11 mouse cellular contexts compared by ENCODE assay signal in the genomic region with DNA sequence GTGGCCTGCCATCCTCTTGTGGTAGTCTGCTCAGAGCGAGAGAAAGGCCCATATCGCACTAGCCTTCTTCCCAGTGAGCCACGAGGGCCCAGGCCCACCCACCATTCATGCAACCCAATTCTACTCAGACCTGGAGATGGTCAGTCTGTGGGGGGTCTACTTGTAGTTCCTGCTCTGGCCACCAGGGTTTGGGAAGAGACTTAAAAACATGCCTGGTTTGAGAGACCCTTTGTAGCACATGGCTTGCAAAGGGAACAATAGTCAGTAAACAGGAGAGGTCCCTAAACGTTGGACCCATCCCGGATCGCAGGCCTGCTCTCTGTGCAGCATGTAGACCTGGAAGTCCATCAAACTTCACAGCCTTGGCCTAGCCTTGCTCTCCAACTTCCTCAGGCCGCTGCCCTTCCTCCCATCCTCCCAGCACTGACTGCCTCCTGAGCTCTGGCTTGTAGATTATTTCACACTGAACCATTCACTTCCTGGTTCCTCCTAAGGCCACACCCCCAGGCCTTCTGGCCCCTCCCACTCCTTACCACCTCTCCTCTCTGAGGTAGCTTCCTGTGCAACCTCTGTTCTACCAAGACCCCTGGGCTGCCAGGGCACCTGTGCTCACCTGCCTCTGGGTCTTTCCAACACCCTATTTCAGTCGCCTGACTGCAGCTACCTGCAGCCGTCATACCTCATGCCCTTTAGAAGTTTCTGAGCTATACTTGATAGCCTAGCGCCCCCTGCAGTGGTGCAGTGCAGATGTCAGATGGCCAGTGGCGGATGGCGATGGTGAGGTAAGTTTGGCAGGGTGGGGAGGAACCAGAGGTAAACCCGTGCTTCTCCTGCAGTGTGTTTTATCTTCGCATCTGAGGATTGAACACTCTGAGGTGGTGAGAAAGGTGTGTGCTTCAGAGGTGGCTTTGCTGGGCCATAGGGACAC. TPM values are rescaled to one million over a fixed set of nuclear protein-coding genes. Genes with fewer than 3 reads are reported as not detected.
DNase-seq lines count a peak whose midpoint lies in the region; ATAC-seq and TF ChIP-seq lines count a peak whose summit lies in the region.
"Had no signal": no experiment of that assay in that cellular context is flagged by ENCODE, and none has a peak within 500 bp of the region (broad histone marks: within the 10 kb centered on the region; RNA-seq: fewer than 3 reads in every experiment).

No protein-coding gene starts in this region.

- H3K4me2 ChIP-seq in embryonic facial prominence, embryonic 11.5 days (ENCODE audit: low read depth, low read length), result no peak overlapping the region
- no peak overlapping the region for H3K4me2 ChIP-seq in neural tube, embryonic 13.5 days
- H3K4me2 ChIP-seq in lung, postnatal 0 days (replicated peaks; ENCODE audit: low read depth, low read length), result no peak overlapping the region

- H3K9me3 ChIP-seq in ES-Bruce4 (replicated peaks; ENCODE audit: control insufficient read depth, insufficient read depth, low read length, poor library complexity, severe bottlenecking), result no peaks in the 10 kb centered on the region
- no peaks in the 10 kb centered on the region for H3K9me3 ChIP-seq in embryonic facial prominence, embryonic 11.5 days (replicated peaks; ENCODE audit: control insufficient read depth, low read length)
- no peaks in the 10 kb centered on the region for H3K9me3 ChIP-seq in neural tube, embryonic 13.5 days
- no peaks in the 10 kb centered on the region for H3K9me3 ChIP-seq in lung, postnatal 0 days (ENCODE audit: low read length)

- no peak for TF ChIP-seq POLR2A in ES-Bruce4 (IDR thresholded peaks at IDR 0.05; ENCODE audit: insufficient read depth, low read length)

- H3K9ac ChIP-seq in ES-Bruce4 (ENCODE audit: low read depth, poor library complexity, severe bottlenecking), result no peak overlapping the region
- H3K9ac ChIP-seq in embryonic facial prominence, embryonic 11.5 days (replicated peaks; ENCODE audit: low read length), result no peak overlapping the region
- H3K9ac ChIP-seq in neural tube, embryonic 13.5 days, result no peak overlapping the region
- H3K9ac ChIP-seq in lung, postnatal 0 days (replicated peaks; ENCODE audit: low read depth), result no peak overlapping the region

- no peak for DNase-seq in layer of hippocampus, adult 2 months (ENCODE audit: low spot score in 2 of 2)
- DNase-seq in layer of hippocampus, postnatal 10 days (ENCODE audit: low spot score in 2 of 2), result no peak
- DNase-seq in embryonic facial prominence, embryonic 11.5 days (ENCODE audit: low spot score), result peak; percentile 27
- no peak for DNase-seq in lung, postnatal 0 days (ENCODE audit: low spot score)
- no peak for DNase-seq in heart, postnatal 4 days
- DNase-seq: adrenal gland, postnatal 36 days; embryo, embryonic 11 days; gastrocnemius, postnatal 14 days had no signal

- peak; percentile 60 for TF ChIP-seq CTCF in layer of hippocampus, adult 2 months (conservative IDR thresholded peaks at IDR 0.05)
- peak; percentile 43 for TF ChIP-seq CTCF in ES-Bruce4 (IDR thresholded peaks at IDR 0.05; ENCODE audit: low read depth, low read length)
- no peak; the same call in 1 of the 2 replicates for TF ChIP-seq CTCF in lung, postnatal 0 days (IDR thresholded peaks at IDR 0.05)

- WGBS in embryonic facial prominence, embryonic 11.5 days, result 75% methylated on average over 14 of the region's 14 CpGs
- WGBS in neural tube, embryonic 13.5 days, result 80% methylated on average over 14 of the region's 14 CpGs
- 82% methylated on average over 14 of the region's 14 CpGs for WGBS in lung, postnatal 0 days

- H3K27me3 ChIP-seq in ES-Bruce4 (ENCODE audit: control insufficient read depth, insufficient read depth, low read length, poor library complexity, severe bottlenecking), result no peaks in the 10 kb centered on the region
- no peaks in the 10 kb centered on the region for H3K27me3 ChIP-seq in embryonic facial prominence, embryonic 11.5 days (ENCODE audit: control insufficient read depth, insufficient read depth, low read length)
- no peaks in the 10 kb centered on the region for H3K27me3 ChIP-seq in neural tube, embryonic 13.5 days
- no peaks in the 10 kb centered on the region for H3K27me3 ChIP-seq in lung, postnatal 0 days (replicated peaks; ENCODE audit: insufficient read depth, low read length)

- no peak for TF ChIP-seq EP300 in ES-Bruce4 (IDR thresholded peaks at IDR 0.05; ENCODE audit: insufficient read depth, low read depth, low read length)
- no peak for TF ChIP-seq EP300 in lung, postnatal 0 days (IDR thresholded peaks at IDR 0.05)

- peaks cover 4% of the 10 kb centered on the region for H3K4me1 ChIP-seq in ES-Bruce4 (ENCODE audit: control insufficient read depth, insufficient read depth, low read length)
- peaks cover 3% of the 10 kb centered on the region; the same call in 1 of the 2 replicates for H3K4me1 ChIP-seq in embryonic facial prominence, embryonic 11.5 days (ENCODE audit: control insufficient read depth, insufficient read depth, low read length)
- H3K4me1 ChIP-seq in neural tube, embryonic 13.5 days (replicated peaks), result peaks cover 58% of the 10 kb centered on the region
- H3K4me1 ChIP-seq in lung, postnatal 0 days (ENCODE audit: insufficient read depth, low read depth, low read length), result no peaks in the 10 kb centered on the region

- no peak overlapping the region for H3K27ac ChIP-seq in layer of hippocampus, adult 2 months
- no peak overlapping the region for H3K27ac ChIP-seq in ES-Bruce4 (ENCODE audit: insufficient read depth, low read length)
- no peak overlapping the region; the same call in 1 of the 2 replicates for H3K27ac ChIP-seq in embryonic facial prominence, embryonic 11.5 days (replicated peaks; ENCODE audit: low read depth, low read length)
- peak overlapping the region; percentile 81 for H3K27ac ChIP-seq in neural tube, embryonic 13.5 days (replicated peaks)
- no peak overlapping the region for H3K27ac ChIP-seq in lung, postnatal 0 days (ENCODE audit: low read length)

- H3K4me3 ChIP-seq in layer of hippocampus, adult 2 months, result no peak overlapping the region
- H3K4me3 ChIP-seq in ES-Bruce4 (ENCODE audit: low read depth, low read length), result no peak overlapping the region
- no peak overlapping the region for H3K4me3 ChIP-seq in embryonic facial prominence, embryonic 11.5 days (ENCODE audit: low read depth, low read length)
- no peak overlapping the region for H3K4me3 ChIP-seq in neural tube, embryonic 13.5 days
- H3K4me3 ChIP-seq in lung, postnatal 0 days (ENCODE audit: low read depth, low read length), result no peak overlapping the region

- no peak for ATAC-seq in embryonic facial prominence, embryonic 11.5 days (replicated peaks; ENCODE audit: insufficient number of reproducible peaks, low FRiP score, low TSS enrichment, low read depth)
- ATAC-seq in neural tube, embryonic 13.5 days (ENCODE audit: low read depth), result no peak
- ATAC-seq in lung, postnatal 0 days, result no peak

- H3K36me3 ChIP-seq in ES-Bruce4 (ENCODE audit: control insufficient read depth, insufficient read depth, low read length, poor library complexity, severe bottlenecking), result no peaks in the 10 kb centered on the region
- no peaks in the 10 kb centered on the region for H3K36me3 ChIP-seq in embryonic facial prominence, embryonic 11.5 days (replicated peaks; ENCODE audit: control insufficient read depth, insufficient read depth, low read depth, low read length)
- no peaks in the 10 kb centered on the region for H3K36me3 ChIP-seq in neural tube, embryonic 13.5 days
- no peaks in the 10 kb centered on the region for H3K36me3 ChIP-seq in lung, postnatal 0 days (ENCODE audit: insufficient read depth, low read length)

RNA-seq across cellular contexts. Expression of gene Ccdc182, which starts 14.0 kb away (rescaled TPM):
- total RNA-seq in layer of hippocampus, adult 2 months (2021), result not detected
- total RNA-seq in layer of hippocampus, postnatal 10 days (2021), result not detected
- polyA plus RNA-seq in ES-Bruce4 (2011; ENCODE audit: insufficient read depth, insufficient read length, low read depth, missing spikeins), result not detected in 2 replicates
- polyA plus RNA-seq in embryonic facial prominence, embryonic 11.5 days (2014; fragmentation: Nextera tagmentation; extraction: Ambion mirVana), result 1.7 and 2.6 TPM in 2 replicates
- 3.1 and 4.1 TPM in 2 replicates for polyA plus RNA-seq in neural tube, embryonic 13.5 days (2015; fragmentation: Nextera tagmentation; extraction: Ambion mirVana)
- not detected in 2 replicates for polyA plus RNA-seq in lung, postnatal 0 days (2015; fragmentation: Nextera tagmentation; extraction: Ambion mirVana)
- not detected for total RNA-seq in heart, postnatal 4 days (2021)
- total RNA-seq: adrenal gland, postnatal 36 days; gastrocnemius, postnatal 14 days had no signal
- polyA plus RNA-seq: large intestine, adult 2 months had no signal
